Mouse (Mus musculus) hindbrain, embryonic 15.5 days (tissue): Measurements from ENCODE around the gene Pgpep1l. TPM values are rescaled to one million over a fixed set of nuclear protein-coding genes. Genes with fewer than 3 reads are reported as not detected.

Source experiments
- ATAC-seq: fragments of 200-750 bp; cut with Nextera tagmentation; 2 replicates; pipeline ENCODE4 v1.8.0; 2017; ENCODE audit warnings: low read depth, moderate number of reproducible peaks, moderate TSS enrichment; ENCODE audit not compliant: low FRiP score
- H3K27ac ChIP-seq: fragments of 300-500 bp; sonication (generic); replicated peaks from 2 replicates; pipeline ENCODE4 v1.5.1; 2015; ENCODE audit warnings: mild to moderate bottlenecking, inconsistent platforms
- H3K27me3 ChIP-seq: fragments of 300-500 bp; sonication (generic); 2 replicates; pipeline ENCODE4 v1.6.1; 2015; ENCODE audit warnings: control low read depth, inconsistent platforms
- H3K36me3 ChIP-seq: fragments of 300-500 bp; sonication (generic); 2 replicates; pipeline ENCODE4 v1.6.1; 2015; ENCODE audit warnings: control low read depth, inconsistent platforms
- H3K4me1 ChIP-seq: fragments of 300-500 bp; sonication (generic); replicated peaks from 2 replicates; pipeline ENCODE4 v1.6.1; 2015; ENCODE audit warnings: control low read depth, inconsistent platforms
- H3K4me2 ChIP-seq: fragments of 300-500 bp; sonication (generic); 2 replicates; pipeline ENCODE4 v1.6.1; 2015; ENCODE audit warnings: moderate library complexity, mild to moderate bottlenecking, inconsistent platforms
- H3K4me3 ChIP-seq: fragments of 300-500 bp; sonication (generic); 2 replicates; pipeline ENCODE4 v1.5.1; 2015; ENCODE audit warnings: mild to moderate bottlenecking, inconsistent platforms
- H3K9ac ChIP-seq: fragments of 300-500 bp; sonication (generic); 2 replicates; pipeline ENCODE4 v1.6.1; 2015; ENCODE audit warnings: inconsistent platforms
- H3K9me3 ChIP-seq: fragments of 300-500 bp; sonication (generic); 2 replicates; pipeline ENCODE4 v1.6.1; 2016; ENCODE audit warnings: control low read depth, inconsistent platforms
- WGBS: fragments of 180-500 bp; shearing (Covaris S2); methylation state at CpG from one replicate; pipeline ENCODE4 v1.1.7; 2015; 5-methylcytosine and 5-hydroxymethylcytosine counted together
- polyA plus RNA-seq: library from polyadenylated mRNA; unstranded; fragments of >200 nt; fragmentation: Nextera tagmentation; extraction: Ambion mirVana; gene quantifications from 2 replicates; pipeline ENCODE4 v1.2.1, GENCODE M21; 2015

Gene Pgpep1l
- polyA plus RNA-seq, 1 experiment from 2014 or later = not detected

- Histone ChIP-seq H3K4me2 (no peak overlapping the region), H3K9ac (no peak overlapping the region), H3K27me3 (no peaks in the 10 kb centered on the region), H3K27ac (no peak overlapping the region), H3K9me3 (no peaks in the 10 kb centered on the region), H3K4me1 (no peaks in the 10 kb centered on the region), H3K4me3 (no peak overlapping the region), H3K36me3 (peaks cover 24% of the 10 kb centered on the region)
- 96% methylated on average over 7 of the region's 7 CpGs for WGBS
- no peak for ATAC-seq
These were observed 64.4 kb downstream of the Pgpep1l start for GRCm38 (mm10) chr7:68199609-68200008.

- no peak overlapping the region for H3K4me3 ChIP-seq
- no peaks in the 10 kb centered on the region for H3K4me1 ChIP-seq
- no peak overlapping the region for H3K4me2 ChIP-seq
- no peaks in the 10 kb centered on the region for H3K27me3 ChIP-seq
- no peak overlapping the region for H3K27ac ChIP-seq
- no peaks in the 10 kb centered on the region for H3K9me3 ChIP-seq
- H3K9ac ChIP-seq = no peak overlapping the region
- H3K36me3 ChIP-seq = peaks cover 55% of the 10 kb centered on the region
- no peak for ATAC-seq
- WGBS = 92% methylated on average over 15 of the region's 15 CpGs
These were observed 69.9 kb downstream of the Pgpep1l start for GRCm38 (mm10) chr7:68193958-68194695.

GRCm38 (mm10) chr7:68189691-68190456 lies 74.2 kb downstream of the Pgpep1l start:
- Histone ChIP-seq H3K36me3 (peaks cover 60% of the 10 kb centered on the region), H3K27me3 (no peaks in the 10 kb centered on the region), H3K4me1 (no peaks in the 10 kb centered on the region), H3K4me3 (no peak overlapping the region), H3K9me3 (no peaks in the 10 kb centered on the region), H3K4me2 (no peak overlapping the region), H3K27ac (no peak overlapping the region), H3K9ac (no peak overlapping the region)
- ATAC-seq = no peak
- WGBS = 97% methylated on average over 13 of the region's 13 CpGs

- H3K4me2 ChIP-seq = no peak overlapping the region
- no peak overlapping the region for H3K4me3 ChIP-seq
- 87% methylated on average over 6 of the region's 6 CpGs for WGBS
- H3K36me3 ChIP-seq = peaks cover 63% of the 10 kb centered on the region
- H3K27me3 ChIP-seq = no peaks in the 10 kb centered on the region
- no peaks in the 10 kb centered on the region for H3K9me3 ChIP-seq
- no peak overlapping the region for H3K27ac ChIP-seq
- no peaks in the 10 kb centered on the region for H3K4me1 ChIP-seq
- ATAC-seq = no peak
- no peak overlapping the region for H3K9ac ChIP-seq
These were observed 74.8 kb downstream of the Pgpep1l start for GRCm38 (mm10) chr7:68189211-68189610.

Other genes with a start within 250 kb of the Pgpep1l start
- 0.12 TPM in 2 replicates for gene Fam169b, start 9.6 kb upstream of the Pgpep1l start, polyA plus RNA-seq